Mouse (Mus musculus) layer of hippocampus, postnatal 10 days (tissue): ENCODE results near the gene Hnf1a. TPM values are rescaled to one million over a fixed set of nuclear protein-coding genes. Genes with fewer than 3 reads are reported as not detected.

Experiments
- total RNA-seq, 2 experiments: library from RNA; stranded (reverse); gene quantifications; 2 replicates each; pipeline ENCODE4 v1.2.3; 2021

Hnf1a gene
- total RNA-seq, 2 experiments from 2014 or later, result not detected

Other genes starting within 250 kb of the Hnf1a start
- 10 to 100 TPM; 40.2 to 45.1 TPM for gene Ankrd13a, start 196.4 kb downstream of the Hnf1a start, total RNA-seq
- gene Git2, start 195.6 kb downstream of the Hnf1a start, total RNA-seq, result 10 to 100 TPM; 42.4 to 44.8 TPM
- gene 1500011B03Rik, start 147.6 kb downstream of the Hnf1a start, total RNA-seq, result 100 to 1,000 TPM; 154 to 155 TPM
- not detected for gene 4930519G04Rik, start 117.4 kb downstream of the Hnf1a start, total RNA-seq
- gene Gm9936, start 112.4 kb downstream of the Hnf1a start, total RNA-seq, result 1 to 10 TPM; 1.2 to 1.6 TPM
- 1 to 10 TPM in 1 of 2 experiments, under 1 TPM in 1; 0.91 to 1.1 TPM for gene Oasl2, start 74.2 kb downstream of the Hnf1a start, total RNA-seq
- under 1 TPM in 1 of 2 experiments, not detected in 1; 0.56 TPM for gene Oasl1, start 47.9 kb downstream of the Hnf1a start, total RNA-seq
- gene 2210016L21Rik, start 28.9 kb downstream of the Hnf1a start, total RNA-seq, result 100 to 1,000 TPM; 181 to 193 TPM
- gene Sppl3, start 40.0 kb upstream of the Hnf1a start, total RNA-seq, result 100 to 1,000 TPM in 1 of 2 experiments, 10 to 100 TPM in 1; 97.4 to 104 TPM
- gene Gm10401, start 127.2 kb upstream of the Hnf1a start, total RNA-seq, result not detected
- gene Acads, start 148.3 kb upstream of the Hnf1a start, total RNA-seq, result 1 to 10 TPM; 6.8 to 9.9 TPM
- 10 to 100 TPM; 26.7 to 29.8 TPM for gene Unc119b, start 163.9 kb upstream of the Hnf1a start, total RNA-seq
- 10 to 100 TPM; 75.1 to 78.2 TPM for gene Mlec, start 187.1 kb upstream of the Hnf1a start, total RNA-seq
- gene Cabp1, start 223.3 kb upstream of the Hnf1a start, total RNA-seq, result 10 to 100 TPM; 78.5 to 79.5 TPM